Mouse (Mus musculus): ENCODE measurements at regions not wholly inside any gene's neighbourhood (a gene's known extent, or its start where the extent isn't known, plus 50 kb on each side); places are given as distances from the start of the nearest gene placed in this dataset.

DNA sequence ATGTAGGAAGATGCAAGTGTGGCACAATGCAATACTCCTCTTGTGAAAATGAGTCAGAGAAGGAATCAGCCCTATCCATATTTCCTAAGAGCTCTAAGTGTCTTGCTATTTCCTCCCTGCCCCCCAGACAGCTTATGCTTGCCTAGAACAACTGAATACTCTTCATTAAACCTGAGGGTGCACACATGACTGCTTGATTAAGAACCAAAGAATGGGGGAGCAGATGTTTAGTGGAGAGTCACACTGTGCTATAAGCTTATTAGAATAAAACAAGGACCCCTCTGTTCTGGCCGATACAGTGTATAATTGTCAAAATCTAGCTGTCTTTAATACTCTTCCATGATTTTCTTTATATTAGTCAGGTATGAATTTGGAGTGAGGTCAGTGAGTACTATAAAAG is 458.8 kb upstream of the Mon1b start:
- no peak for DNase-seq (ENCODE audit: low spot score in 2 of 2)

DNA sequence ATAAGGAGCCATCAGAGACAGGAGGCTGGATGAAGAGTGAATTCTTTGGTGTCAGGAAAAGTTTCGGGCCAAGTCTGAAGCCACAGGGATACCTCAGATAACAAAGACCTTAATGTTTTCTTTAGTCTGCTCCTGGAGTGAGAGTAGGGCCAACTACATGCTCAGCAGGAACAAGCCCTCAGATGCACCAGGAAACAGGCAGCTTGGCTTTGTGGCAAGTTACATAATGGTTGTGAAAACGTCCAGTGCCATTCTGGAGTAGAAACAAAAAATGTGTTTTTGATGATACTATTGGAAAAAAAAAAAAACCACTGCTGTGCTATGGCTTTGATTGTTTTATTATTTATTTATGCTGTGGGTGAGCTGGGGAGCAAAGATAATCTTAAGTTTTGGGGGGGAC is 452.2 kb upstream of the Mon1b start:
- DNase-seq (ENCODE audit: low spot score in 2 of 2), result no peak

DNA sequence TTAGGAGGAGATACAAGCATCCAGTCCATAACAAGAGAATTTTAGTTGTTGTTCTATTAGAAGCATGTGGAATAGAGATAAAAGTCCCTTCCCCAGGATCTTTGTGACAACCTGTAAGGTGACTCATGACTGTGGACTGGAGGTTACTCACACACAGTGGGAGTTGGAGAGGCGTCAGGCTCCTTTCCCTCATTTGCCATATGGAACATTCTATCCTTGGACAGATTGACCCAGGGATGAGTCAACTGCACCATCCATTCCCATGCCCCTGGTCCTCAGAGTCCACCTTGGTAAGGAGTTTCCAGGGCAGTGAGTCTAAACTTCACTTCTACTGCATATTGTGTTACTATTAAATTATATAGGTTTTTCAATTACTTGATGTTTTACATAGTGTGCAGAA is 444.9 kb upstream of the Mon1b start:
- no peak for DNase-seq (ENCODE audit: low spot score in 2 of 2)

DNA sequence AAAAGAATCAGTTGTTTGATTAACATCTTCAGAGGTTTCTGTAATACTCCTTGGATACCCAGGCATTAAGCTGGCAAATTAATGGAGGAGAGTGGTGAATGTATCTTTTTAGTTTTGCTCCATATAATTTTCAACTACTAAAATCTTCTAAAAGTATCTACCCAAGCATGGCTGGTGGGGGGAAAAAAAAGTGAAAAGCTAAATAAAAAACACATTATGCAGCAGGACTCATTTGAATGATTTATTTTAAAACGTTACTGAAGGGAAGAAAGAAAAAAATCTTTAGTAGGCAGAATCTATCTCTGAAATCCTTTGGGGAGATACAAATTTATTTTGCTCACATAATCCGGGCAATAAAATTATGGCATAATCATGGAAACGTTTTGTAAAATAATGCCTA is 443.9 kb upstream of the Mon1b start:
- no peak for DNase-seq (ENCODE audit: low spot score in 2 of 2)

All from right cerebral cortex, postnatal 36 days (tissue).